Mouse (Mus musculus) hindbrain, embryonic 15.5 days (tissue): Measurements from ENCODE around the gene Atraid. TPM values are rescaled to one million over a fixed set of nuclear protein-coding genes. Genes with fewer than 3 reads are reported as not detected.

Experiments used
- polyA plus RNA-seq: library from polyadenylated mRNA; unstranded; fragments of >200 nt; fragmentation: Nextera tagmentation; extraction: Ambion mirVana; gene quantifications from 2 replicates; pipeline ENCODE4 v1.2.1, GENCODE M21; 2015

The Atraid gene
- polyA plus RNA-seq, 1 experiment from 2014 or later: 176 TPM

Other genes with a start within 250 kb of the Atraid start
- 138 and 157 TPM in 2 replicates for gene Mapre3, start 233.7 kb upstream of the Atraid start, polyA plus RNA-seq
- gene Tmem214, start 180.3 kb upstream of the Atraid start, polyA plus RNA-seq: 65.3 and 67.7 TPM in 2 replicates
- gene Agbl5, start 159.6 kb upstream of the Atraid start, polyA plus RNA-seq: 20.6 and 25.7 TPM in 2 replicates
- 242 and 266 TPM in 2 replicates for gene Ost4, start 140.5 kb upstream of the Atraid start, polyA plus RNA-seq
- gene Emilin1, start 134.9 kb upstream of the Atraid start, polyA plus RNA-seq: 17.0 and 17.5 TPM in 2 replicates
- gene Khk, start 126.9 kb upstream of the Atraid start, polyA plus RNA-seq: 9.9 and 10.7 TPM in 2 replicates
- 67.3 and 68.4 TPM in 2 replicates for gene Cgref1, start 102.7 kb upstream of the Atraid start, polyA plus RNA-seq
- gene Preb, start 88.0 kb upstream of the Atraid start, polyA plus RNA-seq: 103 and 124 TPM in 2 replicates
- not detected in 2 replicates for gene Tcf23, start 79.7 kb upstream of the Atraid start, polyA plus RNA-seq
- gene Slc5a6, start 612 bp downstream of the Atraid start, polyA plus RNA-seq: 26.1 and 26.3 TPM in 2 replicates
- gene Cad, start 6.5 kb downstream of the Atraid start, polyA plus RNA-seq: 15.7 and 16.9 TPM in 2 replicates
- gene Dnajc5g, start 58.0 kb downstream of the Atraid start, polyA plus RNA-seq: not detected in 2 replicates
- 36.2 and 46.7 TPM in 2 replicates for gene Slc30a3, start 59.9 kb downstream of the Atraid start, polyA plus RNA-seq
- gene Trim54, start 68.4 kb downstream of the Atraid start, polyA plus RNA-seq: not detected in 2 replicates
- not detected in 2 replicates for gene Ucn, start 90.5 kb downstream of the Atraid start, polyA plus RNA-seq
- 54.0 and 60.1 TPM in 2 replicates for gene Mpv17, start 105.9 kb downstream of the Atraid start, polyA plus RNA-seq
- gene Gm29609, start 131.6 kb downstream of the Atraid start, polyA plus RNA-seq: 1.6 and 2.7 TPM in 2 replicates
- 62.9 and 67.1 TPM in 2 replicates for gene Gtf3c2, start 131.8 kb downstream of the Atraid start, polyA plus RNA-seq
- 115 and 118 TPM in 2 replicates for gene Snx17, start 144.9 kb downstream of the Atraid start, polyA plus RNA-seq
- gene Eif2b4, start 145.1 kb downstream of the Atraid start, polyA plus RNA-seq: 76.1 and 86.9 TPM in 2 replicates
- gene Zfp513, start 154.0 kb downstream of the Atraid start, polyA plus RNA-seq: 16.2 and 17.4 TPM in 2 replicates
- 171 and 182 TPM in 2 replicates for gene Ppm1g, start 172.4 kb downstream of the Atraid start, polyA plus RNA-seq
- 163 and 171 TPM in 2 replicates for gene Nrbp1, start 192.6 kb downstream of the Atraid start, polyA plus RNA-seq
- gene Gm9970, start 192.9 kb downstream of the Atraid start, polyA plus RNA-seq: 0.63 and 1.4 TPM in 2 replicates
- 2.6 and 3.6 TPM in 2 replicates for gene Krtcap3, start 203.4 kb downstream of the Atraid start, polyA plus RNA-seq
- gene Ift172, start 242.8 kb downstream of the Atraid start, polyA plus RNA-seq: 31.5 and 40.0 TPM in 2 replicates
- 103 and 114 TPM in 2 replicates for gene Fndc4, start 247.8 kb downstream of the Atraid start, polyA plus RNA-seq
- gene Gckr, start 249.1 kb downstream of the Atraid start, polyA plus RNA-seq: 0.19 and 0.24 TPM in 2 replicates